Mouse (Mus musculus) T-helper 2 cell (primary cell): ENCODE measurements around the gene Tmed10.

ENCODE experiments used
- in situ Hi-C: fragments of 300-600 bp; cut with MboI, MseI; formaldehyde crosslinking; loops from one replicate; pipeline ENCODE4 v1.15.1; 2025; ENCODE audit warnings: high pct_unique_total_duplicates

The Tmed10 gene

DNA sequence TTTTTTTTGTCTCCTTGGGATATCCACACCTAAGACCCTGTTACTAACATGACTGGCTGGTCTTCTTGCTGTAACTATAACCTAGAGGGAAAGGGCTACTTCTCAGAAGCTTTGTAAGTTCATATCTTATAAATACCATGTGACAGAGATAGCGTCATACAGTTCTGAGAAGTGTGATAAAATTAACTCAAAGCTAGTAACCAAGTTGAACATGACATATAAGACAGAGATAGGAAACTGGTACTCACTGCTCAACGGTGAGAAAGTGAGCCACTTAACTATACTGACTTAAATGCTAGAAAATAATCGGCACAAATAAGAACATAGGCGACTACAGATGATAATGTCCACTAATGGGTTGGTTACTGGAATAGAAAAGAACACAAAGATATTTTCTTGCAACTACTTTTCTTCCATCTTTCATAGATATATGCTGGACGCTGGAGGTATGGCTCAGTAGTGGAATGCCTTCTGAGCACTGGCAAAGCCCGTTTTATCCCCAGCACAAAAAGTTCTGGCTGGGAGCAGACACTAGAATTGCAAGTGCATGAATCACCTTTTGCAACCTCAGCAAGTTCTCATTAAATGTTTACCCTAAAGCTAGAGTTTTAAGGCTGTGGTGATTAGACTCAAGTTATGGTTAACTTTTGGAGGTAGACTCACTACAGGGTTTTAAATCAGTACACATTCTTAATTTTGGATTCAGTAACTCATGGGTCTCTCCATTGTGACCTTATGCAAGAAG lies 36.9 kb downstream of the Tmed10 start:
- in situ Hi-C loops = no loop called here

DNA sequence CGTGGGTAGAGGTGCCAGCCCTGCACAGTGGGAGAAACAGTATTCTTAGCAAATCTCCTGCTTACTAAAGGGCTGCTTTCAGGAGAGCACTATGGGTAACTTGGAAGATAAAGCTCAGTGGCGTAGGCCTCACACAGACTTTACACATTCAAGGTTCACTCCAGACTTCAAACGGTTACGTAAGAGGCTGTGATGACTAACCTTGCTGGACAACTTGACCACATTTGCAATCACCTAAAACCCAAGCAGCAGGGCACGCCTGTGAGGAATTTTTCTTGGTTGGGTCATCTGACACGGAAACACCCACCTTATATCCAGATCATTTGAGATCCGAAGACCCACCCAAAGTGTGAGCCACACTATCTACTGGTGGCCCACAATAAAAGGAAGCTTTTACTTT lies 44.5 kb downstream of the Tmed10 start:
- in situ Hi-C loops = no loop called here

DNA sequence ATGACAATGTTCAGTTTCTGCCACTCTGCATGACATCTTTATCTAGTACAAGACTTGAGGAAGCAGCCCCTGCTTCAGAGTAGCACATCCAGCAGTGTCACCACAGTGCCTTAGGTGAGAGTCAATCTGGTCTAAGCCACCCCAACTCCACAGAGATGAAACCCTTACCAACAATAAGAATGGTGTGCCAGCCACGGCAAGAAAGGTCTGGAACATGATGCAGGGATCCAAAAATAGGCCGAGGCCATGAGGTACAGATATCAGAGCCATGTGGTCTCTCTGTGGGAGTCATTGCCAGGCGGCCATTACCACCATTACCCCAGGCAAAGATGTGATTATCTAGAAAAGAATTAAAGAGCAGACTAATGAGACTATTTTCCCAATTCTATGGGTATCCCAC lies 66.0 kb downstream of the Tmed10 start:
- in situ Hi-C loops = no loop called here

DNA sequence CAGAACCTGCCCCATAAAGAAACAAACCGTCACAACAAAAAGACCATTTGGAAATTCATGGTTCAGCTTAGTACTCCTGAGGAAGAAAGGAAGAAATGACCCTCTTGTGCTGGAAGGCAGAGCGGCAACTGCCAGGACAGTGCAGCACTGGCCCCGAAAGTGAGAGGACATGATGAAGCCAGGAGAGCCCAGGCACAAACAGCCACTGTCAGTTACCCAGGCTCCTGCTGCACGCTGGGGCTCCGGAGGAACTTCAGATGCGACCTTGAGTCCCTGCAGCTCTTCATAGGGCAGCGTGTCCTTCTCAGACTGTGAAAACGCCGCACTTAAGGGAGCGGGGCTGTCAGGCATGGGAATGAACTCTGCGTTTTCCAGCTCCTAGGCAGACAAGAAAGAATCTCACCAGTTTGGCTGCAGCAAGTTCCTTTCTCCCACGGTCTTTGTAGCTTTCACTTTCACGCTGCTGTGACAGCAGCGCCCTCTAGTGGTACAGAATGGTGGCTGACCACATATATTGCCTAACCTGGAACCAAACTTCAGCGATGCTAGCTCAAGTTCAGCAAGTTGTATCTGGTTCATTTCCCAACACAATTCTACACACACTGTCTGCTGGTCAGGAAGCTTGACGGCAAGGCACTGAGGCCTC lies 69.3 kb downstream of the Tmed10 start:
- in situ Hi-C loops = no loop called here

DNA sequence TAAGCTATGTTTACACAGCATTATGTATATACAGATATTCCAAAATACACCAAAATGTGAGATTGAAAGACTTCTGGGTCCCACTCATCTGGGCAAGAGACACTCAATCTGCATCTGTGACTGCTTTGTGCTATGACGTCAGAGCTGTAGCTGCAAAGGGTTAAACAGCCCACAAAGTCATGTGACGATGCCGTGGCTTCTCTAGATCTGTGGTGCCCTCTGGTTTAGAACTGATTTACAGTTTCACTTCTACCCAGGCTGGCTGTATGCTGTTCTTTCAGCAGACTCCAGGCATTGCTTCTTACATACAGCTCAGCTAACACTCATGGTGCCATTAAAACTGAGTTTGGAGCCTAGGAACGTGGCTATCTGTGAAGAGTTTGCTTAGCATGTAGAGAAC lies 69.9 kb downstream of the Tmed10 start:
- in situ Hi-C loops = no loop called here

DNA sequence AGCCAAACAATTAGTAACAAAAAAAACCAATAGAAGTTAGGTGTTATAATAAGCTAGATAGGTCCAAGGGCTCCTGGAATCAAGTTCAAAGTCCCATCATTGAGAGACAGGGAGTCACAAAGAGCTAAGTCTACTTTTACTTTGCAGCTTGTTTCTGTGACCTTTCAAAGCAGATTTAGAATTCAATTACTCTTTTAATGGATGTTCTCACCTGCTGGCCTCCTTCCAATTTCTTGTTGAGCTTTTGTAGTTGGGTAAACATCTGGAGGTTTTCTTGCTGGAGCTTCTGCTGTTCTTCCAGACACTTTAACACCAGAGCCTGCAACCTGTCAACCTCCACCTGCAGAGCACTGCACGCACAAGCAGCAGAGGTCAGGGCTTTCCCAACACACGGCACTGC lies 71.4 kb downstream of the Tmed10 start:
- in situ Hi-C loops = no loop called here

DNA sequence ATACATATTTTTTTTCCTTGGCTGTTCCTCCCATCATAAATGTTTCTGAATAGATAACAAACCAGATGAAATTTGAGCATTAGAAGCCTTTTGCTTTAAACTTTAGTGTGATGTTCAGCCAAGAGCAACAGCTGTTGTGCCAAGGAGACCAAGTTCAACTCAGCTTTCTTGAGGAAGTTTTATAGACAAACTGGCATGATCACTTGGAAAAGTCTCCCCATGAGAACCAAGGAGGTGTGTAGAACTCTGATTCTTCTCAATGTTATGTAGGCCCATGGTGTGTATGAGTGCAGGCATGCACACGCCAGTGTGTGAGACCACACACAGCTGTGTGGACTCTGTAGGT lies 75.8 kb downstream of the Tmed10 start:
- in situ Hi-C loops = loop anchor here (25.0 kb wide), 1 partner anchor 137 kb away; the partner anchor contains the start of gene Rps6kl1

DNA sequence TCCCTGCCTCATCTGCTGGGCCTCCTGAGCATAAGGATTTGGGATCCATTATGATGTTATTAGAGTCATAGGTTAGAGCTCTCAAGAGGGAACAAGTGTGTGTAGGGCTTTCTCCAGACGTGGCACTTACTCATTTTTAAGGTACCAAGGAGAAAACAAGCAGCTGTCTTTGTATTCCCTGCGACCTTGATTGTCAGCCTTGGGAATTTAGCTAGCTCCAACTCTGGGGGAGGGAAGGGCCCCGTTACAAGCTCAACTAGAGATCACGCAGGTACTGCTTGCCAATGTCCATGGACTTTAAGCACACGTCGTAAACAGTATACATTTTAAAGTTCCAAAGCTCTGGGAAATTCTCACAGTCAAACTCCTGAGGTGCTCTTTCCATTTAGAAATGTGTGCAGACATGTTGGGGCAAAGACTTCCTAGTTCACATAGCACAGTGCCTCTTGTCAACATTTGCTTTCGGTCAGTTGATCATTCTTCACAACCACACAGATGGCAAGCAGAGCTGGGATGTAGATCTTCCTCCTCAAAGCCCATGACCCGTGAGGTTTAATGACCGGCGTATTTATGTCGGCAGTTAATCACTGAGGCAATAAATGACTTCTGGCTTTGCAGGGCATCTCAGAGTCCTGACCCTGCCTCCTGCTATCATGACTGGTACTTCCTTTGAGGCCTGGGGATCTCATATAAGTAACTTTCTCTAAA lies 76.4 kb downstream of the Tmed10 start:
- in situ Hi-C loops = loop anchor here (25.0 kb wide), 1 partner anchor 136 kb away; the partner anchor contains the start of gene Rps6kl1

DNA sequence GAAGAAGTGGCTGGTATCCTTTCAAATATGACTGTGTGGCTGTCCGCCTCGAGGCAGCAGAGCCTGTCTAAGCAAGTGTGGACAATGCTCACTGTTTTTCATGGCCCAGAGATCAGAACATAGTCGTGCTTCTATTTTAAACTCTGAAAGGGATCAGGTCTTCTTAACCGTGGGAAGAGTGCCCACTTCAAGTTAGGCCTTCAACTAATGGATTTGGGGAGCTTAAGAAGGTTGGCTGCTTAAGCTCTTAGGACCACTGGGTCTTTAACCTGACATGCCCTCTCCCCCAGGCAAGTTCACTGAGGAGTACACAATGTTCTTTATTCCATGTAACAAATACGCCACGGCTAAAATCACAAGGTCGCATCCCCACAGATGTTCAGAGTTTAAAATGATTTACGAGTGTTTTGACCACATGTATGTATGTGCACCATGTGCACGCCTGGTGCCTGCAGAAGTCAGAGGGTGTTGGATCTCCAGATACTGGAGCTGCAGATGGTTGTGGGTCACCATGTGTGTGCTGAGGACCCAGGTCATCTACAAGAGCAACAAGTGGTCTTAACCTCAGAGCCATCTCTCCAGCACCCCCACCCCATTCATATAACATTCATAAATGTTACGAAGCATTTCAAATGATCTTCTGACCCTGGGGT lies 77.2 kb downstream of the Tmed10 start:
- in situ Hi-C loops = loop anchor here (25.0 kb wide), 1 partner anchor 135 kb away; the partner anchor contains the start of gene Rps6kl1

DNA sequence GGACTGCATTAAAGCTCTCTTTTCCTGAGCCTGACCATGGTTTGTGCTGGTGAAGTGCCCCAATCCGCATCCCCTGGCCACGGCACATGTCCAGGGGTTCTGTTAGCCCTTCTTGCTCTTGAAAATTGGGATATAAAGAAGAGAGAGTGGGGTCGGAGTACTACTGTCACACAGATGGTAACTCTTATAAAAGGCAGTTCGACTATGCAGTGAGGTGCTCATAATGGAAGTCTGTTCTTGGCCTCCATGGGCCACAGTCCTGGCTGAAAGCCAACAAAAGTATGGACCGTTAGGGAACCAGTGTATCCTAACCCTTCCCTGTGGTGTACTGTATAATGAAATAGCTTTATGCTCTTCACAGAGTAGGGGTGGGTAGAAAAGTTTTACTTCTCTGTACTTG lies 77.7 kb downstream of the Tmed10 start:
- in situ Hi-C loops = loop anchor here (25.0 kb wide), 1 partner anchor 135 kb away; the partner anchor contains the start of gene Rps6kl1

DNA sequence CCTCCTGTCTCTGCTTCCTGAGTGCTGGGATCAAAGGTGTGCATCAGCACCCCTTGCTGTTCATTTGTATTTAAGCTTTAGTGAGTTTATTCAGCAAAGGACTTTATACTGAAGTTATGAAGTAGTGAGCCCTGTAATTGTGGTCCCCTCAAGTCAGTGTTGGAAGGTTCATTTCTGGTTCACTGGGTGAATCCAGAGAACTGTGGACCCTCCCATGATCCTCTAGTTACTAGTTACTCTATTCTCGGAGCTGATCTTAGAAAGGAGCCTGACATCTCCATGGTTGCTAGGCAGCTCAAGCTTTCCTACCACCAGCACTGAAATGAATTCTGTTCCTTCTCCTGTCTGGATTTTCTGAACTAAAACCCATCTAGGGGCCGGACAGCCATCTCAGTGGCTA lies 79.1 kb downstream of the Tmed10 start:
- in situ Hi-C loops = loop anchor here (25.0 kb wide), 1 partner anchor 133 kb away; the partner anchor contains the start of gene Rps6kl1

DNA sequence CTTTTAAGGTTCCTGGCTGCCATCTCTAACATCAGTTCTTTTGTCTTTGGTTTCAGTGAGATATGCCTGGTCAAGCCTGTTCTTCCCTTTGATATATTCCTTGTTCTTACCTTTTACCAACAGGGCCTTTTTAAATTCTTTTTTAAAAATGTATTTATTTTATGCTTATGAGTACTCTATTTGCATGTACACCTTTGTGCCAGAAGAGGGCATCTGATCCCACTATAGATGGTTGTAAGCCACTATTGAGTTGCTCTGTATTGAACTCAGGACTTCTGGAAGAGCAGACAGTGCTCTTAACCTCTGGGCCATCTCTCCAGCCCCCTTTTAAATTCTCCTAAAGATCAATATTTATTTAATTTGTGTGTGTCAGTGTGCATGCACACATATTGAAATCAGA lies 81.7 kb downstream of the Tmed10 start:
- in situ Hi-C loops = loop anchor here (25.0 kb wide), 1 partner anchor 131 kb away; the partner anchor contains the start of gene Rps6kl1

DNA sequence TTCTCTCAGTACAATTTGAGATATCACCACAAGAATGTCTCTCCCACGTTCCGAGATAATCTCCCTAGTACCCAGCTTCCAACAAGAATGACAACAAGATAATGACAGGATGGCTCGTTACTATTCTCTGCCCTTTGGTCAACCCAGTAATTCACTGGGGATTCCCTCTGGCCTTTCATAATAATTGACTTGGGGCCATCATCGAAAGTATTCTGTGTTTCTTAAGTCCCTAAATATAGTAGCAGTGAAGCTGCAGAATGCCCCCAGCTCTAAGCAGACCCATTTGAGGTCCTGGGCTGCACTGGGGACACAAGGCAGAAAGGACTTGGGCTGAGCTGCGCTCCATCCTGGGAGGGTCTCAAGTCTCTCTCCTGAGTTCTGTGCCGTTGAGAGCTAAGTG lies 82.4 kb downstream of the Tmed10 start:
- in situ Hi-C loops = loop anchor here (25.0 kb wide), 1 partner anchor 130 kb away; the partner anchor contains the start of gene Rps6kl1

DNA sequence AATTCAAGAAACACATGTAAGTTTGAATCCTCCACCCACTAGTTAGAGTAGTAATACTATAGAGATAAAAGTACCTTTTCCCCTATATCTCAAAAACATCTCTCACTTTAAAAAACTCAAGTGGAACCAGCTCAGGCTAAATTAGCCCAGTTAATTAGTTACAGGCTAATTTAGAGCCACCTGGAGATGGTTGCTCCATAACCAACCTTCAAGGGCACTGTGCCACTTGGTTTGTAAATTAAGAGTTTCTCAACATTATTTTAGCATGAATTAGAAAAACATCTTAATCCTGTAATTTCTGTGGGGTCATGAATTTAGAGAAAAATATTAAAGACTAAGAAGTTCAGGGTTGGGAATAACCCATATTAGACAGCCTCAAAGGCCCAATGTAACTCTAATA lies 83.1 kb downstream of the Tmed10 start:
- in situ Hi-C loops = loop anchor here (25.0 kb wide), 1 partner anchor 129 kb away; the partner anchor contains the start of gene Rps6kl1

DNA sequence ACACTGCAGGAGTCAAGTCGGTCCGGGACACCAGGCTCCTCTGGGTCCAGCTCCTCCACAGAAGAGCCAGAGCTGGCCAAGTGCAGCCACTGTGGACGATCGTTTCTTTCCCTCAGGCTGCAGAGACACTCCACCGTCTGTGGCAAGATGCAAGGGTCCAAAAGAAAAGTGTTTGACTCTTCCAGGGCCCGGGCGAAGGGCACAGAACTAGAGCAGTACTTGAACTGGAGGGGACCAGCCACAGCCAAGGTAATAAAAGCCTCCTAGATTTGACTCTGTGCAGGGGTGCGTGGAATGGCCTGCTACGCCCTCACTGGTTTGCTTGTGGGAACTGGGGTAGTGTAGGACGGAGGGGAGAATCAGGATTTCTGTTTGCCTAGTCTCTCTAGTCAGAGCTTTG lies 84.0 kb downstream of the Tmed10 start:
- in situ Hi-C loops = loop anchor here (25.0 kb wide), 1 partner anchor 128 kb away; the partner anchor contains the start of gene Rps6kl1
